Mouse (Mus musculus): ENCODE data around the gene Taok3. TPM values are rescaled to one million over a fixed set of nuclear protein-coding genes. Genes with fewer than 3 reads are reported as not detected.

The Taok3 gene
- polyA plus RNA-seq, 1 experiment = 6.0 TPM

DNA sequence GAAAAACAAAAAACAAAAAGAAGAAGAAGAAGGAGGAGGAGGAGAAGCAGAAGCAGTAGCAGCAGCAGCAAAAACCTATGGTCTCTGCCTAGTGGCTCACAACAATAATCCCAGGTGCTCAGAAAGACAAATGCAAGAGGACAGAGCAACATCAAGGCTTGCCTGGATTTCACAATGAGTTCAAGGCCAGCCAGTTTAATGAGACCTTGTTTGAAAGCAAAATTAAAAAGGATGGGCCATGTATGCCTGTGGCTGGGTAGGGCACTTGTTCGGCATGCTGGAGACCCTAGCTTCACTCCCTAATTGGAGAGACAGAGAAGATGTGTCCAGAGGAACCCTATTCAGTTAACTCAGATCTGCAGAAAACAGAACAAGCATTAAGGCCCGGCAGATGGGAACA is 2.7 kb upstream of the Taok3 start:
- Histone ChIP-seq H3K27me3 (ENCODE audit: control insufficient read depth, insufficient read depth, low read length) (no peaks in the 10 kb centered on the region), H3K4me3 (ENCODE audit: control insufficient read depth, low read depth, low read length) (no peak overlapping the region), H3K36me3 (ENCODE audit: control insufficient read depth, insufficient read depth, low read length) (no peaks in the 10 kb centered on the region), H3K27ac (ENCODE audit: control insufficient read depth, insufficient read depth, low read depth, low read length) (peak overlapping the region; percentile 52), H3K4me1 (ENCODE audit: control insufficient read depth, insufficient read depth, low read length) (peaks cover 17% of the 10 kb centered on the region)
- TF ChIP-seq POLR2A (IDR thresholded peaks at IDR 0.05; ENCODE audit: control insufficient read depth, low read depth, low read length) = no peak
- TF ChIP-seq CTCF (IDR thresholded peaks at IDR 0.05; ENCODE audit: control insufficient read depth, insufficient read depth, insufficient replicate concordance, low read depth, low read length) = no peak

DNA sequence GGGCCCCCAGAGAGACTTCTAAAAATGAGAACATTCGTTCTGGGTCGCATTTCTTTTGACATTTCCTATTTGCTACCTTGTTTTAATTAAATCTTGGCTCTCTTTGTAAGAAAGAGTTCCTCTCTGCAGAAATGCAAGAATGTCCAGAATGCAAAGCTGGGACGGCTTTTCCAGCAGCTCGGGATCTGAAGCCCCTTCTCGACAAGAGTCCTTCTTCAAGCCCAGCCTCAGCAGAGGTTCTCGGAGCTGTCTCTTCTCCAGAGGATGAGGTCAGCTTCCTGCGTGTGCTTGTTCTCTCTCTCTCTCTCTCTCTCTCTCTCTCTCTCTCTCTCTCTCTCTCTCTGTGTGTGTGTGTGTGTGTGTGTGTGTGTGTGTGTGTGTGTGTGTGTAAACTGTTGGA is 2.2 kb upstream of the Taok3 start:
- Histone ChIP-seq H3K27me3 (ENCODE audit: control insufficient read depth, insufficient read depth, low read length) (no peaks in the 10 kb centered on the region), H3K4me1 (ENCODE audit: control insufficient read depth, insufficient read depth, low read length) (peaks cover 17% of the 10 kb centered on the region), H3K27ac (ENCODE audit: control insufficient read depth, insufficient read depth, low read depth, low read length) (peak overlapping the region; percentile 52), H3K36me3 (ENCODE audit: control insufficient read depth, insufficient read depth, low read length) (no peaks in the 10 kb centered on the region), H3K4me3 (ENCODE audit: control insufficient read depth, low read depth, low read length) (no peak overlapping the region)
- TF ChIP-seq POLR2A (IDR thresholded peaks at IDR 0.05; ENCODE audit: control insufficient read depth, low read depth, low read length) (no peak), CTCF (IDR thresholded peaks at IDR 0.05; ENCODE audit: control insufficient read depth, insufficient read depth, insufficient replicate concordance, low read depth, low read length) (no peak)

DNA sequence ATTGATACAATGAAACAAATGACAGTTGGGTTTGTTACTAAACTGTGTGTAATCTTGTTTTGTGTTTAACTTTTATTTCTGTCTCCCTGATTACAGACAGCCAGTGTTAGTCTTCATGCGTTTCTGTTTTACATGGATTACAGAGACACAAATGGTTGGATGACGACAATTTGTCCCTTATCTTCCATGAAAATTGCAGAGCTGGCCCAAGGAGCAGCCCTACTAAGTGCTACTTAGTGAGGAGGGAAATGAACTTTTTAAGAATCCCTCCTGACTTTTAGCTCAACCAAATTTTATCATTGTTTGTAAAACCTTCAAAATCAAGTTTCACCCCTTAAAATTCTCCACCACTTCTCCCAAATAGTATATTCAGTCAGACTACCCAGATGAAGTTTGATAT is 1.7 kb upstream of the Taok3 start:
- no peaks in the 10 kb centered on the region for H3K27me3 ChIP-seq (ENCODE audit: control insufficient read depth, insufficient read depth, low read length)
- peaks cover 17% of the 10 kb centered on the region for H3K4me1 ChIP-seq (ENCODE audit: control insufficient read depth, insufficient read depth, low read length)
- H3K36me3 ChIP-seq (ENCODE audit: control insufficient read depth, insufficient read depth, low read length) = no peaks in the 10 kb centered on the region
- H3K4me3 ChIP-seq (ENCODE audit: control insufficient read depth, low read depth, low read length) = no peak overlapping the region
- no peak overlapping the region for H3K27ac ChIP-seq (ENCODE audit: control insufficient read depth, insufficient read depth, low read depth, low read length)
- TF ChIP-seq CTCF (IDR thresholded peaks at IDR 0.05; ENCODE audit: control insufficient read depth, insufficient read depth, insufficient replicate concordance, low read depth, low read length) (no peak), POLR2A (IDR thresholded peaks at IDR 0.05; ENCODE audit: control insufficient read depth, low read depth, low read length) (no peak)

DNA sequence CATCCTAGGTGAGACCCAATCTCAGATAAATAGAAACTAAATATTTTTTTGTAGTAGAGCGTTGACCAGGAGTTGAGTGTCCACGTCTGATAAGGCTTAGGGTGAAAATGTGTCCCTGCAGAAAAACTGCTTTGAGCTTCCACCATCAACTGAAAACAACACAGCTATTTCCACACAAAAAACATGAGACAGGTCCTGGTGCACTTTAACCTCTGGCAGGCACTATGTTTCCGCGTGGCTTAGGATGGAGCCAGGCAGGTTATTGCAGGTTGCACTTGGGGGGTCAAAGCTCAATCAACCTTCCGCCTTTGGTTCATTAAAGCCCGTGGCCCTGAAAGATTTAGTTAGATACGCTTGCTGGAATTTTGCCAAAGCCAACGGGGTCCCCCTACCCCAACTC is 1.1 kb upstream of the Taok3 start:
- Histone ChIP-seq H3K36me3 (ENCODE audit: control insufficient read depth, insufficient read depth, low read length) (no peaks in the 10 kb centered on the region), H3K4me1 (ENCODE audit: control insufficient read depth, insufficient read depth, low read length) (peaks cover 17% of the 10 kb centered on the region), H3K27ac (ENCODE audit: control insufficient read depth, insufficient read depth, low read depth, low read length) (no peak overlapping the region), H3K4me3 (ENCODE audit: control insufficient read depth, low read depth, low read length) (no peak overlapping the region), H3K27me3 (ENCODE audit: control insufficient read depth, insufficient read depth, low read length) (no peaks in the 10 kb centered on the region)
- TF ChIP-seq CTCF (IDR thresholded peaks at IDR 0.05; ENCODE audit: control insufficient read depth, insufficient read depth, insufficient replicate concordance, low read depth, low read length) = no peak
- no peak for TF ChIP-seq POLR2A (IDR thresholded peaks at IDR 0.05; ENCODE audit: control insufficient read depth, low read depth, low read length)

DNA sequence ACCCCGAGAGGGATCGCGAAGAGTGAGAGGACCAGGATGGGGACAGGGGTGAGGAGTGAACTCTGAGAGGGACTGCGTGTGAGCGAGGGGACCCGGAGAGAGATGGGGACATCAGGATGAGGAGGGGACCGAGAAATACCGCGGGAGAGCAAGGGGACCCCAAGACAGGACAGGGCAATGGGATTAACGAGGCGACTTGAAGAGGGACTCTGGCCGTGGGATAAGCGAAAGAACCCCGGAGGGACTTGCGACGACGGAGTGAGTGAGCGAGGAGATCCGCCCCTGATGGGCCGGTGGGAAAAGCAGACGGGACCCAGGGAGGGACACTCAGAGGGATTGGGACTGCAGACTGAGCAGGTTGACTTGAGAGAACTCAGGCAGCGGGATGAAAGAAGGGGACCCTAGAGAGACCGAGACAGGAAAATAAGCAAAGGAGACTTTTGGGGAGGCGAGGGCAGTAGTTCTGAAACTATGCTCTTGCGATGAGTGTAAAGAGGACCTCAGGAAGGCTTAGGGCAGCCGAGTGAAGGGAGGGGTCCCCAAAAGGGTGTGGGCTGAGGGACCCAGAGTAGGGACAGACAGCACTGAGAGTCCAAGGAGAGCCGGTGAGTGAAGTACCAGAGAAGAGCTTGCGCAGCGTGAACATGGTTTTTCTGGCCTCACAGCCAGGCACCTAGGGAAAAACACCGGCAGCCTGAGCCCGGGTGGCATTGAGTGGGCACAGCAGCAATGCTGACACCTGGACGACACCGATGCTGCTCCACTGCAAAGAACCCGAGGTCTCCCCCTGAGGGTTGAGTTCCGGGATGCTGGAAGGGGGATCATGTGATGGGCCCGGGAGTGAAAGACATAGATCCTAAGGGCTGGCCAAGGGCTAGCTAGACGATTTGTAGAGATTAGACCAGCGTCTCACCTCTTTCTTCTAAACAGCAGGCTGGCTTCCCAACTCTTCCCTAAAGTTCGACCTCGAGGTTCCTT is 849 bp downstream of the Taok3 start:
- peaks cover 18% of the 10 kb centered on the region for H3K4me1 ChIP-seq (ENCODE audit: control insufficient read depth, insufficient read depth, low read length)
- H3K4me3 ChIP-seq (ENCODE audit: control insufficient read depth, low read depth, low read length) = peak overlapping the region; percentile 97
- H3K27ac ChIP-seq (ENCODE audit: control insufficient read depth, insufficient read depth, low read depth, low read length) = peak overlapping the region; percentile 76
- TF ChIP-seq POLR2A (IDR thresholded peaks at IDR 0.05; ENCODE audit: control insufficient read depth, low read depth, low read length) (no peak), CTCF (IDR thresholded peaks at IDR 0.05; ENCODE audit: control insufficient read depth, insufficient read depth, insufficient replicate concordance, low read depth, low read length) (no peak)
- no peaks in the 10 kb centered on the region for H3K36me3 ChIP-seq (ENCODE audit: control insufficient read depth, insufficient read depth, low read length)
- H3K27me3 ChIP-seq (ENCODE audit: control insufficient read depth, insufficient read depth, low read length) = no peaks in the 10 kb centered on the region

DNA sequence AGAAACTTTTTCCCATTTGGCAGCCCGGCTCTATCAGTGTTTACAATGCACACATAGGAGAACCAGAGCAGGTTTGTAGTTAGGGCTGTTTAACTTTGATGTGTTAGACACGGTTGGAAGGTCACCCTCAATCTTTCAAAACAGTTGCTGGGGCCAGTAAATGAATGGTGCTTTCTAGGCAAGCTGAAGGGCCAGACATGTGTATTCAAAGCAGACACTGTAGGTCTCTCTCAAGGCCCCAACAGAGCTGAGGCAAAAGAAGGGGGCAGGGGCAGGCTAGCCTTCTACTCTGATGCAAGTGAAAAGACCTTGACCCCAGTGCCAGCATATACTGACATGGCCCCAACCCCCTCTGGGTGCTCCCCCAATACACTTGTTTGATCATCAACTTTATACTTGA is 1.7 kb downstream of the Taok3 start:
- H3K4me1 ChIP-seq (ENCODE audit: control insufficient read depth, insufficient read depth, low read length) = peaks cover 17% of the 10 kb centered on the region
- TF ChIP-seq CTCF (IDR thresholded peaks at IDR 0.05; ENCODE audit: control insufficient read depth, insufficient read depth, insufficient replicate concordance, low read depth, low read length) (no peak), POLR2A (IDR thresholded peaks at IDR 0.05; ENCODE audit: control insufficient read depth, low read depth, low read length) (no peak)
- no peak overlapping the region for H3K27ac ChIP-seq (ENCODE audit: control insufficient read depth, insufficient read depth, low read depth, low read length)
- H3K4me3 ChIP-seq (ENCODE audit: control insufficient read depth, low read depth, low read length) = peak overlapping the region; percentile 51
- no peaks in the 10 kb centered on the region for H3K36me3 ChIP-seq (ENCODE audit: control insufficient read depth, insufficient read depth, low read length)
- no peaks in the 10 kb centered on the region for H3K27me3 ChIP-seq (ENCODE audit: control insufficient read depth, insufficient read depth, low read length)

DNA sequence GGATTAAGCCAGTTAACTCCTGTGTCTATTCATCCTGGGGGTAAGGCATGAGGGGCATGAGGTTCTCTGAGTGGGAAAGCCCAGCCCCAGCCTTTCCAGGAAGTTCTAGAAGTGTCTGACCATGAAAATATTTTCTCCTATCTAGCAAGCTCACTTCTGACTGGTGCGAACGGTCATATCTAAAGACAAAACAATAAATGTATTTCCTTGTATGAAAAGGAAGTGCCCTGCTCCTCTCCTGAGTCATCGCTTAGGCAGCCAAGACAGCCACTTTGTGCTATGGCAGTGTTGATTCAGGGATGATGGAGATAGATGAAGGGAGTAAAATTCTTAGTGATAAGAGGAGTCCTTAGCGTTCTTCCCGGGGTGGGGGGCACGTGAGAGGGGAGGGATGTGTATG is 3.2 kb downstream of the Taok3 start:
- H3K27ac ChIP-seq (ENCODE audit: control insufficient read depth, insufficient read depth, low read depth, low read length) = no peak overlapping the region
- no peak overlapping the region for H3K4me3 ChIP-seq (ENCODE audit: control insufficient read depth, low read depth, low read length)
- H3K4me1 ChIP-seq (ENCODE audit: control insufficient read depth, insufficient read depth, low read length) = peaks cover 17% of the 10 kb centered on the region
- H3K36me3 ChIP-seq (ENCODE audit: control insufficient read depth, insufficient read depth, low read length) = no peaks in the 10 kb centered on the region
- TF ChIP-seq POLR2A (IDR thresholded peaks at IDR 0.05; ENCODE audit: control insufficient read depth, low read depth, low read length) = no peak
- TF ChIP-seq CTCF (IDR thresholded peaks at IDR 0.05; ENCODE audit: control insufficient read depth, insufficient read depth, insufficient replicate concordance, low read depth, low read length) = no peak
- H3K27me3 ChIP-seq (ENCODE audit: control insufficient read depth, insufficient read depth, low read length) = no peaks in the 10 kb centered on the region
